Mouse (Mus musculus): ENCODE measurements at regions not wholly inside any gene's neighbourhood (a gene's known extent, or its start where the extent isn't known, plus 50 kb on each side); places are given as distances from the start of the nearest gene placed in this dataset.

DNA sequence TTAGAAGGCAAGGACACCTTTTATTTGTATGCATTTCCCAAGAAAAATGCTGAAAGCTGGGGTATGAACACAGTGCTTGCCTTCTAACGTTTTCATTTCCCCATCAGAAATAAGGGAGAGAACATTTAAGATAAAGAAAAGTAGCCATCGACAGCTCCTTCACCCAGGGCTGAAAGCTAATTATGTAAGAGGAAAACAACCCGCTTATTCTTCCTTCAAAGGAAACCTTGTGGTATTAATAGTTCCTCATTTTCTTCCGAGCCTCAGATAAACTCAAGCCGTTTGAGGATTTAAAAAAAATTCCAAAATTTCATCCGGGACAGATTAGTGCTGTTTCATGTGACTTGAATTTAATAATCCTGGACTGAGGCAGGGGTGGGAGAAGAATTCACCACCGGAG lies 512.2 kb upstream of the Gm10131 start:
- no peak for DNase-seq

DNA sequence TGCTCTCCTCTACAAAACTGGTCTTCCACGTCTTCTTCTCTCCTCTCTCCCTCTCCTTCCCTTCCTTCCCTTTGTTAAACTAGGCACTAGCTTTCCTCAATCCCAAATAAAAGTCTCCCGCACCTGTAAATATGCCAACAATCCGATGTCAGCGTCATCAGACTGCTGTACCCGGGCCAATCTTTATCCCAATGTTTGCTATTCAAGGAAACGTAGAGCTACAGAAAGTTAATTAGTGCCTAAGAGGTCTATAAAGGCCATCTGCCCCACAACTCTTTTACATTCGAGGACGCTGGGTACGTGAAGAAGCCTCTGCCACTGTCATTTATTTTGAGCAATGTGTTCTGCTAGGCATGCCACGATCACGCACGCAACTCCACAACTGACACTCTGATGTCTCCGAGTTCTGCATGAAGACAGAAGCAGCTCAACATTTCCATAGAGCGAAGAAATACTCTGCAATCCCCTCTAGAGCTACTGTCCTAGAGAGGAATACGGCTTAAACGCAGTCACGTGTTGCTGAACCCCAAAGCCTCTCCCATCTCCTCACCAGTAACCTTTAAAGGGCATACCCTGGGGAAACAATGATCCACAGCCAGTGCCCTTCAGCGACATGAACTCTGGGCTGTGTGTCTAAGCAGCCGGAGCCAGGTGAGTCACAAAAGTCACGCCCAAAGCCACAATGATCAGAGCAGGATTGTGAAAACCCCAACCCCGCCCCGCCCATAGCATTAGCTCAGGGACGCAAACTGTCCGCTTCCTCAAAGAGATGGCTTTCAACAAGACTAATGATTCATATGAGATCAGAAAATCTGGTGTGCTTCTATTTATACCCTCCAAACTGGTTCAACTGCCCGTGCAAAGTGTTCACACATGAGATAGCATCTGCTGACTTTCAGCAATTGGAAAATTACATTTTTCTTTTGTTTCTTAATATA lies 510.9 kb upstream of the Gm10131 start:
- DNase-seq: no peak

DNA sequence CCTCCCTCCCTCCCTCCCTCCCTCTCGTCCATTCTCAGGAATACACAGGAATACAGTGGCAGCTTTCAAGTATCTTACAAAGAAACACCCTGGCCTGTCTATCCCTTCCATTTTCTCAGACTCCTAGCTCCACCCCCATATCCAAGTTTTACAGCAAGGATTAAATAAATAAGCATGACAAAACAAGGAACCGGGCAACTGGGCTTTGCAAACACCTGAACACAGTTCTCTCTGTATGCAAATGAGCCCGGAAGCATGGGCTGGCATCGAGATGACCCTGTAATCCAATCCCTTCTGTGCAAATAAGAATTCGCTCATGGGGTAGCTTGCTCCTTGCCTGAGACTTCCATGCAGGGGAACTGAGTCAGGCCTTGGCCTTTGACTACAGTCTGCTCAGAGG lies 506.5 kb upstream of the Gm10131 start:
- DNase-seq: no peak

DNA sequence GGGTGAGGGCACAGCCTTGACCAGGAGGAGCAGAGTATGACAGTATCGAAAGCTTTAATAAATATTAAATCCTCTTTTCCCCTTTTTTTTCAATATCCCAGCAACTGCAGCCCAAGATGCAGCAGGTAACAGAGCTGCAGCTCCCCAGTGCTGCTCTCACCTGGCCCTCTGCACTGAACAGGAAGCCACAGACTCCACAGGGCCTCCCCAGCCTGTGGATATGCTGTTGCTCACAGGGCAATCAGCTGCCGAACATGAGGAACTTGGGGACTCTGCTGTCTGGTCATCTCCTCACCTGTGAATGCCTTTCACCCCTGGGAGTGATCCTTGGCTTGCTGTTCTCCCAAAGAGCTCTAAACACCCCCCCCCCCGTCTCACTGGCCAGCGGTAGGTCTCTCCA lies 503.4 kb upstream of the Gm10131 start:
- no peak for DNase-seq

DNA sequence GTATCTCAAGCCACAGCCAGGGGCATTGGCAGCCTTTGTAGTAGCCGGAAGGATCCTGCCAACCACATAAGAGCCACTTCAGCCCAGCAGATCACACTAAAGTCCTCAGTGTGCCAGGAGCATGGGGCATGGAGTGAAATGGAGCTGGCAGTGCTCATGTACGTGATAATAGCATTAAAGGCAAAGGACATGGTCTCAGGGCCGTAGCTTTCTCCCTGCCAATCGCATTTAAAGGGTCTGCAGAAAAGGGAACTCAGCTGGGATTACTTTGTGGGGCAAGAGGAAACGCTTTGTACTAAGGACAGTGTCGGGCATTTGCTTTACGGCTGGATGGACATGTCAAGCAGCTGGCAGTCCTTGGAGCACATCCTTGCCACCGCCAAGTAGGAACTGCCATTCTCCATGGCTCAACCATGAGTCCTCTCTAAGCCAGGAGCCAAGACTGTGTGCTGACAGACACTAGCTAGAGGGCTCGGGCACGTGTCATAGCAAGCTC lies 502.5 kb upstream of the Gm10131 start:
- DNase-seq: no peak

DNA sequence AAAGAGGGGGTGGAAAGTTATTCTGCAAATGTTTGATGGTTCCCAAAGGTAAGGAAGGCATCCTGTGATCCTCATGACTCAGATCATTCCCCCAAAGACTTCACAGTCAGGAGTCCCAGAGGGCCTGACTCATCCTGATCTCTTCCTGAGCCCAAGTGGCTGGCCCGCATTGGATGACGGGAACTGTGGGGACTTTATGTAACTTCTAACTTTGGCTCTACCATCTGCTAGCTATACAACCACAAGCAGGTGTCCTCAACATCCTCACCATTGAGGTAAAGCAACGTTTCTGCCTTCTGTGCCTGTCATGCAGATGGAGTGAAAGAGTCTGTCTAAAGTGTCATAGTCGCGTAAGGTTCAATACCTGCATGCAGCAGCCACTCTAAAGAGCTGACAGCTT lies 501.6 kb upstream of the Gm10131 start:
- no peak for DNase-seq

DNA sequence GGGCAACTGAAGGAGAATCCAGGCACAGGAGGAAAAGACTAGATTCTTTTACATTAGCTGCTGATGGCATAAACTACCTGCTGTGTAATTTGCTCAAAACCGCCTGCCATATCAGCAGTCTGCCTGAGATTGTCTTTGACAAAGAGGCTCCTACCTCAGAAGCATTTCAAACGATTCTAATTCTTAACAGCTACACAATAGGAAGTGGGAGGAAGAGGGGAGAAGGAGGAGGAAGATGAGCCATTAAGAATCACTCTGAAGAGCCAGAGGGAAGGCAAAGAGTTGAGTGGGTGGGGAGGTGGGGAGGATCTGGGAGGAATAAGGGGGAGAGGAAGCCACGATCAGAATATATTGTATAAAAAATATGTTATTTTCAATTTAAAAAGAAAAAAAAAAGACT lies 500.9 kb upstream of the Gm10131 start:
- DNase-seq: no peak

DNA sequence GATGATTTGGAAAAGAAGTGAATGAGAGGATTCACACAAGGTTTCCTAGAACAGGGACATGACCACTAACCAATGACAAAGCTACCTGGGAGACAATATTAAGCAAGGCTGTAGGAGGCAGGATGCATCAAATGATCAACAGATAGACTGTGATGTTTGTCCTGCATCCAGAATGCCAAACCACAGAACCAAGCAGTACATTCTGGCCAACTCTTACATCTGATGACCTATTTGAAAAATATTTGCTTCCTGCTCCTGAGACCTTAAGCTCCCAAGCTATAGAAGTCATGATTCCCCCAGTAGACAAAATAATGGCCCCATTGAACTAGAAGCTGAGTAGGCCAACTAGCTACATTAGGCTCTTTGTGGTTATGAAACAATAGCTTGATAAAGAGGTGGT lies 498.6 kb upstream of the Gm10131 start:
- DNase-seq: no peak

DNA sequence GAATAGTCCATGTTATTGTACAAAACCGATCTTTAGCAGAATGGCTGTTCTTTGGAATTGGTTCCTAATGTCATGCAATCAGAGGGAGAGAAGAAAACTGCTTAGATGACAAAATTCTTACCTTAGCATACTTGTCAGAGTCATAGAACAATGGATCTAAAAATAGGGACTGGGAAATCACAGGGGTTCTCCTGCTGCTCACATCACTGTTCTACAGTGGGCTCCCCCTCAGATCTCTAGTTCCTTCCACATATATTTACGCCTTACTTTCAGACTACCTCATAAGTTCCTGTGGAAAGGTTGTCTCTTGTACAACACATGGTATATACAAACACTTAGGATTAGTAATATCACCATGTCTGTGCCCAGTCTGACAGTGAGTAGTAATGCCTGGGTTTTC lies 495.9 kb upstream of the Gm10131 start:
- no peak for DNase-seq

DNA sequence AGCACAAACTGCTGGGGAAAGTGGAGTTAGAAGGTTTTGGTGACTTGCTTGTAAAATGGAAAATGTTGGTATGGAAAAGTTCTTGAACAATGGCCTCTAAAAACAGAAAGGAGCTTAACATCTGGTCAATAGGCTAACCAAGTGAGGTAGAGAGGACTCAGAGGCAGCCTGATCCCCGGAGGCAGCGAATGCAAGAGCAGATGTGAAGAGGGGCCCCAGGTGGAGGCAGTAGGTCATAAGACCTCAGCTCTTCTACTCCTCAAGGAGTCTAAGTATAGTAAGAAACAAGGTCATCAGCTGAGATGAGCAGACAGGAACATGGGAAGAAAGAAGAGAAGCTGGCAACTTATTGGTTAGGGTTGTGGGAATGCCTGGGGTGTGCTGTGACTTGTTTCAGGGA lies 493.5 kb upstream of the Gm10131 start:
- DNase-seq: no peak

DNA sequence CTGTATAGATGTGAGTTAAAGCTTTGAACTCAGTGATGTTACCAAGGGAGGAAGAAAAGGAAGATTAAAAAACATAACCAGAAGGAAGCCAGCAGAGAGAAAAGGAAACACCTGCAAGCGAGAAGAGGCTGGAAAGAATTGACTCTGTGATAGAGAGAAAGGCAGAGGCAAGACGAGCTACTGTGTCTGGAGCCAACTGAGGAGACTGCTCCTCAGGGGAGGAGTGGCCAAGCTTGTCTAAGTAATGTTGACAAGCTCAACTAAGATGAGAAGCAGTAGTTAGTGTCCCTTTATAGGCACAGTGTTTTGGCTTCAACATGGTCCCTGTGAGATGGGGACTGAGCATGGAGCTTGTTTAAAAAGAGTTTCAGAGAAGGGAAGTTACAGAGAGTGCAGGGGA lies 493.0 kb upstream of the Gm10131 start:
- DNase-seq: no peak

DNA sequence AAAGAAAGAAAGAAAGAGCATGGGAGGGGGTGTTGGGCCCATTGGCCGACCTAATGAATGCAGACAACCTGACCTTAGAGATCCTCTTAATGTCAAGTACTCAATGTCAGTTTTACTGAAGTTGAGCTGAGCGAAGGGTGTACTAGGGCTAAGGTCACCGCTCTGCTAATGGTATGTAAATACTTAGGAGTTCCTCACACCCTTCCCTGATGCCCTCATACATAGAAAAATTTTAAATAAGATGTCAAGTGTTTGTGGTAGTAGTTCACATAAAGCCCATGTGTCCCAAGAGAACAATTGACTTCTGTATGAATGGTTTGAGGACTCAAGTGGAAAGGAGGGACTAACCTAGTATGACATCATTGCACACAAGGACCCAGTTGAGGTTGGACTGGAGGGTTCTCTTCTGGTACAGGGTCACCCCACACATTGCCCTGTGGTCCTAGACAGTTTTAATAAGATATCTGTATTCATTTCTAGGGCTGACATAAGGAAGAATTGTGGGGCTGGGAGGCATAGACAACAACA lies 490.0 kb upstream of the Gm10131 start:
- no peak for DNase-seq

DNA sequence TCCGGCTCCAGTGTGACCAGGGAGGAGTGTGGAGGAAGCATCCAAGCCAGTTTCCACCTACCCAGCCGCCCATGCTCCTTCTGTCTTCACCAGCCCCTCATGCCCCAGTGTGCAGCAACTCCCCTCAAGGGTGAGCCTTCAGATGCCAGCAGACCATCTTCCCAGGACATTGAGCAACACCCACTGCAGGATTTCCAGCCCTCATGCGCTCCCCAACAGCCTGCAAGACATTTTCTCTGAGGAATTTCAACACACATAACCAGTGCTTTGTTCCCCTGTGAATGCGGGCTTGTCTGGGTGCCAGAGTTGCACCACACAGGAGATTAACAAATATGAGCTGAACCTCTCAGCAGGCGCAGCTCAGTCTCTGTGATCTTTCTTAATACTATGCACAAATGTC lies 489.3 kb upstream of the Gm10131 start:
- no peak for DNase-seq

DNA sequence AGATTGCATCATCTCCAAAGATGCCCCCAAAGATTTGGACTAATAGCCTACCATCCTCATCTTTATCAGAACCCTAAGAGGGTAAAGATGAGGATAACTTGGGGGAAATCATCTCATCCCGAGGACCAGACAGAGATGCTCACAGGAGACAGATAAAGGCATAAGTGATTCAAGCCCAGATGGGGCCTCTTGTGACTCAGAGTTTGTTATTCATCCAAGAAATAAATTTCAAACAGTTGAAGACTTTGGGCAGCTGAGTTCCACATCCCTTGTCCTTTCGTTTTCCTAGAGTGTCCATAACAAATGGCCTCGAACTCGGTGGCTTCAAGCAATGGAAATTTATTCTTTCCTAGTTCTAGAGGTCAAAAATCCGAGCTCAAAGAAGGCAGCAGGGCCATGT lies 485.1 kb upstream of the Gm10131 start:
- no peak for DNase-seq

DNA sequence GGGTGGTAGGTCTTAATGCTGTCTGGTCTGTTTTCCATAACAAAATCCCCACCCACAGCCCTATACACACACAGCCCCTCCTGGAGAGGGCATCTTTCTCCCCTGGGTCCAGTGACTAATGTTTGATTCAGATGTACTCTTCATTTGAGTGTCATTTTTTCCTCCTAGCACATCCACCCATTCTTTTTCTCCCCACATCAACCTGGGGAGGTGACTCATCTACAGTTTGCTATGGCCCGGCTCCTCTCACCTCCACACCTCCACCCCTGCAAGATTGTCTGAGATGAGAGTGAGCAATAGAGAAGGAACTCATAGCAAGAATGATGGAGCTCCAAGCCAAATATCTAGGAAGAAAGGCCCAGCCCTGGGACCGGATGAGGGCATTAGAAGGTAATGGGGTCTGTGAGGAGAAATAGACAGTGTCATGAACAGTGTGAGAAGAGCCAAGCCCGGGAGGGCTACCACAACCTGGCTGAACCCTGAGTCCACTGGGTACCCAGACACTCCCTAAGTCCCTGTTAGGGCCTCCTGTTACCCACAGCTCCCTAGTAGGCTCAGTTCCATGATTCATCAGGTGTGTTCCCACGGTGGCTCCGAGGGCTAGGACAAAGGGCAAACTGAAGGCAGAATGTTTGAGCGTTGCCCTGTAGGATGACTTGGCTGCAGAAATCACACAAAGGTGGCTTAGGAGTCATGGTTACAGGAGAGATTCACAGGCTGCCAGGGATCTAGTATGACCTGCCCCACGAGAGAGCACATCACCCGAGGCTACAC lies 479.6 kb upstream of the Gm10131 start:
- no peak for DNase-seq

DNA sequence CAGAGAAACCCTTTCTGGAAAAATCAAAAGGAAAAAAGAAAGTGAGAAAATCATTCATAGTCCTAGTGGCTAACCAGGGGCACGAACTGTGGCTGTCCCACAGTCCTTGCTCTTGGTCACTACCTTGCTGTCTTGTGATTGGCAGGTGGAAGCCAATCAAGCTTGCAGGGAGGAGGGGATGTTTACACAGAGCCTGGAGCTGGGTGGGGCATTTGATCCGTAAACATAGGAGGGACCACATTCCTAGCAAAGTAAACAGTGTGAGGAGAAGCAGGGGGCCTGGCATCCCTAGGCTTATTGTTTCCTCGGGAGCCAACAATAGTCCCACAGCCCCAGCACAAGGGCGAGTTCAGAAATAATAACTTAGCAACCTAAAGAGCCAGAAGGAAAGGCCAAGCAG lies 466.5 kb upstream of the Gm10131 start:
- DNase-seq: no peak

DNA sequence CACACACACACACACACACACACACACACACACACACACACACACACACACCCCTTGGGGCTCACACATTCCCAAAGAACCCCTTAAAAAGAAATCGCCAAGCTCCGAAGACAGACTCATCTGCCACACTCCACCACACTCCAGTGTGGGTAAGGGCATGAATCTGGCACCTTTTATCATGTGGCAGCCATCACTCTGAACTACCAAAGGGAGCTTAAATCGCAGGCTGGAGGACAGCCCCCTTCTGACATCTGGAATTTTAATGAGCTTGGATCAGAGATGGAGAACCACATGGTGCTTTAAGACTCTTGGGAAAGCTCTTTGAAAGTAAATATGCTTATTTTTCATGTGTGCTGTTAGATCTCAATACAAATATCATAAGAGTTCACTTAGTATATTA lies 462.5 kb upstream of the Gm10131 start:
- no peak for DNase-seq

DNA sequence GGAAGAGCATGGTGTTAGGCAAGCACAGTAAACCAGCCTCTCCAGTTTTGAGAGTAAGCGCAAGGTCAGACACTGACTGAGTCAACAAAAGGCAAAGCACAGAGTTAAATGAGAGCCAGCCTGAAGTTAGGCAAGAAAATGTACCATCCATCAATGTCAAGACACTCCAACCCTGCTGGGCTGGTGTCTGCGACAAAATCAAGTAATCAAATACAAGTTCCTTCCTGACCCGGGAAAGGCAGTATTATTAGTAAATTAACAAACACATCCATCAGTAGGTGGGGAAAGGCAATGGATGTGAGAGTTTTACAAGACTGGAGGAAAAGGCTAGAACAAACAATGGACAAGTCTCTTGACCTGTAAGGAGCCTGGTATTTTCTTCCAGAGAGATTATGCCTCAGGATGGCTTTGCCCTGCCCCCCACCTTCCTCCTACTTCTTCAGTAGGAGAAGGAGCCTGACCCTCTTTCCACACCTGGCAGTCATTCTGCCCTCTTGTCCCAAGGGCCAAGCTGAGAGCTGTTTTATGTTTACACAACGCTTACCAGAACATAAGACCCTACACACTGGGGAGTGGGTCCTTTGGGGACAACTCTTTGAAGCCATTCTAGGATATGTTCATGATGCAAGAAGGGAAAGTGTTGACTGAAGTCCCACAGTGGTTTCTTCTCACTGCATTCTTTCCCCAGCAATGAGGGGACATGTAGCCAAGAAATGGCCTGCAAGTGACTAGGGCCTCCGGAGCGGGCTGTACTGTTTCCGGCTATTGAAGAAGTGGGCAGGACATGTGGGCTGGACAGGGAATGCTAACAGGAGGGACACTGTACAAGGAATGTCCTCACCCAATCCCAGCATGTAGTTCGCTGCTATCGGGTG lies 461.7 kb upstream of the Gm10131 start:
- DNase-seq: peak; percentile 44

DNA sequence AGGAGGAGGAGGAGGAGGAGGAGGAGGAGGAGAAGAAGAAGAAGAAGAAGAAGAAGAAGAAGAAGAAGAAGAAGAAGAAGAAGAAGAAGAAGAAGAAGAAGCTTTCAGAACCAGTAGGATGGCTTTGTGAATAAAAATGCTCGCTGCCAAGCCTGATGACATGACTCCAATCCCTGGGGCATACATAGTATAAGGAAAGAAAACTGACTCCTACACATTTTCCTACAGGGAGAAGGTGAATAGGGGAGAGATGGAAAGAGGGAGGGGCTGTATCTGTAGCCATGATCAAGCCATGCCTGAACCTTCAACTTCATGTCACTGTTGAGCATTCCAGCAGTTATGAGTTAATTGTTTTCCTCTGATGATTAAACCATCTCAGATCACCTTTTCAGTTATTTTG lies 460.2 kb upstream of the Gm10131 start:
- no peak for DNase-seq

DNA sequence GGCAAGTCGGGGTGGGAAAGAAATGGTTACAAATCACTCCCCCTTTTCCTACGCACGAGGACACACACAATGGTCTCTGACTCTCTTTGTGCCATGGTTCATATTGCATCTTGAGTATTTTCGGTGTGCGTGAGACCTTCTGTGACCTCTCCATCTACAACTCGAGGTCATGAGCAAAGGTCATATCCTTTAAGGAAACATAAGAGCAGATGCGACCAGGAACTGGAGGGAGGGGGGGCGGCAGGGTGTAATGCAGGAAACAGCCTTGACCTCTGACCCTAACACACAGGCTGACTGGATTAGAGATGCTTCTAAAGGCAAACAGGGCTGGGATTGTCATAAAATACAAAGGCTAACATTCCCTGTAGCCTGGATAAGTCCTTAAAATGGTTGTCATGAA lies 450.7 kb upstream of the Gm10131 start:
- DNase-seq: peak; percentile 62

DNA sequence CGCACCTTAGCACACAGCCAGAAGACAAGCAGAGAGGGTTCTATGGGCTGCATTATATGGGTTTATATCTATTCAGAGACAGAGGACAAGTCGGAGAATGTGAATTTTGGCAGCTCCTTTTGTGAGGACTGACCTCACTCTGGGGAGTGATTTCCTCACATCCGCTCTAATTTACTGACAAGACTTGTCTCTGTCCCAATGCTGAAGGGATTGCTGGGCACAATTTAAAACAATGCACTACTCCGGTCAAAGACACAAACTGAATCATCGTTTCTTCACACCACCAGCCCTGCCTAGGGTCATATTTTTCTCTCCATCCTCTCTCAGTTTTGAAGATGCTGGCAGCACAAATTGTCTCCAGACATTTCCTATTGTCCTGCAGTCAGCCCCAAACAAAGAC lies 438.2 kb upstream of the Gm10131 start:
- DNase-seq: no peak

DNA sequence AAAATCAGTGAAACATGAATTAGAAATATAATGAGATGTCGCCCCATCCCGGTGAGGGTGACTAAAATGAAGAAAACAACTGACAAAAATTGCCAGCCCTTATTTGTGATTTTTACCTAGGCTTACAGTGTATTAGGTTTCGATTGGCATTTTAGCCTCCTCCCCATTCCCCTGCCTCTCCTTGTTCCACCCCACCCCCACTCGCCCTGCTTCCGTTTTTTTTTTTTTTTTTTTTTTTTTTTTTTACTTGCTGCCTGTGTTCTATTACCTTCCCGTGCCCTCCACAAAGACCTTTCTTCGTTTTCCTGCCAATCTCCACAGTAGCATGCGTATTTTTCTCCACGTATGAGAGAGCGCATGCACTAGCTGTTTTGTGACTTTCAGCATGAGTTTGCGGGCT lies 435.3 kb upstream of the Gm10131 start:
- DNase-seq: no peak

Data from kidney, postnatal 10 days (tissue).